Mouse (Mus musculus) G1E-ER4 (cell line): ENCODE data around the gene Ceacam18. TPM values are rescaled to one million over a fixed set of nuclear protein-coding genes. Genes with fewer than 3 reads are reported as not detected.

Experiments
- GATA1 ChIP-seq: IDR thresholded peaks from one replicate; pipeline ENCODE4 v1.8.0; 2012; ENCODE audit warnings: low read length, inconsistent platforms
- polyA plus RNA-seq: library from polyadenylated mRNA; stranded (reverse); fragments of >175 nt; gene quantifications from 2 replicates; pipeline ENCODE4 v1.2.3, GENCODE M21; 2012

Gene Ceacam18
- polyA plus RNA-seq, 1 experiment: not detected

GRCm38 (mm10) chr7:43643046-43643652 lies 8.6 kb downstream of the Ceacam18 start:
- TF ChIP-seq GATA1: no peak

GRCm38 (mm10) chr7:43652683-43653082 lies 18.2 kb downstream of the Ceacam18 start:
- no peak for TF ChIP-seq GATA1

- TF ChIP-seq GATA1: no peak
These were observed 20.0 kb downstream of the Ceacam18 start for GRCm38 (mm10) chr7:43654519-43654918.

- TF ChIP-seq GATA1: no peak
These were observed 21.7 kb downstream of the Ceacam18 start for GRCm38 (mm10) chr7:43656232-43656631.

- no peak for TF ChIP-seq GATA1
These were observed 25.5 kb downstream of the Ceacam18 start, which contains the start of gene Siglece for GRCm38 (mm10) chr7:43660002-43660401. Gene Siglece (minus strand): TSS chr7:43660161.

DNA sequence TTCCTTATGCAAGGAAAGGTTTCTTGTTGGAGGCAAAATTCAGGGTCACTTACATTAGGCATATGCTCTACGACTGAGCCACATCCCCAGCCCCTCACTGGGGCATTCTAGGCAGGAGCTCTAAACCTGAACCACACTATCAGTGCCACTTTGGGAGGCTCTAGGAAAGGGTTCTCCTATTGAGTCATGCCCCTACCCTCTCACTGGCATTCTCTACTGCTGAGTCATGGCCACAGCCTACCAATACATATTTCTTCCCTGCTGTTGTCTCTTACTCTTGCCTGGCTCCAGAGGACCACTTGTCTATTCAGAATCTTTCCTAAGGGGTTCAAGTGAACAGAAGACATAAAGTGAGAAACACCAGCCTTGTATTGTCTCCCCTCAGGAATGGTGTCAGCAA lies 28.3 kb downstream of the Ceacam18 start:
- TF ChIP-seq GATA1: no peak

DNA sequence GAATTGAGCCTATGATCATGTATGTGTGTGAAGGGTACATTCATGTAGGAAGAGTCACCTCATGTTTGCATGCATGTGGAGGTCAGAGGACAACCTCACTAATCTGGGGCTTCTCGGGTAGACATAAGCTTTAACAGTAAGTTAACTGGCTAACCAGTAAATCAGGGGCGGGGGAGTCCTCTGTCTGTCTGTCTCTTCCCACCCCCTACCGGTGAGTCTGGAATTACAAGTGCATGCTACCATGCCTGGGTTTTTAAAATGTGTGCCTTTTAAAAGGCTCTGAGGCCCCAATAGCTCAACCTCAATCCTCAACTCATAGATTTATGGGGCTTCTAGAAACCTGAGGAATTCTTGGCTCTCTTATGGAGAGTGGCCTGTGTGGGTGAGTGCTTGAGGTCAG lies 34.1 kb downstream of the Ceacam18 start:
- no peak for TF ChIP-seq GATA1

GRCm38 (mm10) chr7:43671064-43671808 lies 36.7 kb downstream of the Ceacam18 start:
- TF ChIP-seq GATA1: no peak

GRCm38 (mm10) chr7:43671809-43672580 lies 37.5 kb downstream of the Ceacam18 start, which contains the start of gene Ctu1:
Gene Ctu1 (plus strand): TSS chr7:43672016.
- no peak for TF ChIP-seq GATA1

- TF ChIP-seq GATA1: no peak
These were observed 38.2 kb downstream of the Ceacam18 start for GRCm38 (mm10) chr7:43672581-43673260.

DNA sequence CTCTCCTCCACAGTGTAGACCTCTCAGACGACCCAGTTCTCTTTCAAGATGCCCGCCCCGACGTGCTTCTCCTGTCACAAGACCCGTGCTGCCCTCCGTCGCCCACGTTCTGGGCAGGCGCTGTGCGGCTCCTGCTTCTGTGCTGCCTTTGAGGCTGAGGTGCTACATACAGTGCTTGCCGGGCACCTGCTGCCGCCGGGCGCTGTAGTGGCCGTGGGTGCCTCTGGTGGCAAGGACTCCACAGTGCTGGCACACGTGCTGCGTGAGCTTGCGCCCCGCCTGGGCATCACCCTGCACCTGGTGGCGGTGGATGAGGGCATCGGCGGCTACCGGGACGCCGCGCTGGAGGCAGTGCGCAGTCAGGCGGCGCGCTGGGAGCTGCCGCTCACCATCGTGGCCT lies 40.6 kb downstream of the Ceacam18 start:
- TF ChIP-seq GATA1: no peak

DNA sequence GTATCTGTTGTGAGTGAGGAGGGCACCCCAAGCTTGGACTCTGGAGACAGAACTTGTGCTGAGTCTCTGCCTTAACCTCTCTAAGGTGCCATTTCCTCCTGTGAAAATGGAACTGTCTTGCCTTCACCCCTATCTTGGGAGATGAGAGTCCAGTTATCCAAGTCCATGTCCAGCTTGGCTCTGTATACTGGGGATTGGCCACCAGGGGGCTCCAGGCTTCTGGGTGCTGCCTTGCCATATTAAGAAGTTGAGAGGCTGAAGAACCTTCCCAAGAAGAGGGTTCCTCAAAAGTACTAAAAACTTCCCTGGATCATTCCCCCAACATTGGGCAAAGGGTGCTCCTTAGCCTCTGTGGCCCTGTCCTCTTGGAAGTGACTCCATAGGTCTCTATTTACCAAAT lies 44.0 kb downstream of the Ceacam18 start:
- TF ChIP-seq GATA1: no peak

DNA sequence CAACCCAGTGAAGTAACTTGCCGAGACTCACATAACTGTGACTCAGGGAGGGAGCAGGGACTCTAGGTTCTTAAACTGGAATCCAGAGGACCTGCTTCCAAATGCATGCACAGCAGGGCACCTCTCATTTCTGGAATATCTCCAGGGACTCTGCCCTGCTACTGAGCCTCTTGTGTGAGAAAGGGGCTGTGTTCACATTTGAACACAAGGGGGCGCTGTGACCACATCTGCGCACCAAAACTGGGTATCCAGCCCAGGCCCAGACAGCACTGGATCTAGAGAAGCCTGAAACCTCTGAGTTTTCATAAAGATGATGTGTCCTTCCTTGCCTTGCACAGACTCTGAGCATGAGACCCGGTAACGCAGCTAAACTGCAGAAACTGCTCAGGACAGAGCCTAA lies 46.5 kb downstream of the Ceacam18 start:
- no peak for TF ChIP-seq GATA1

DNA sequence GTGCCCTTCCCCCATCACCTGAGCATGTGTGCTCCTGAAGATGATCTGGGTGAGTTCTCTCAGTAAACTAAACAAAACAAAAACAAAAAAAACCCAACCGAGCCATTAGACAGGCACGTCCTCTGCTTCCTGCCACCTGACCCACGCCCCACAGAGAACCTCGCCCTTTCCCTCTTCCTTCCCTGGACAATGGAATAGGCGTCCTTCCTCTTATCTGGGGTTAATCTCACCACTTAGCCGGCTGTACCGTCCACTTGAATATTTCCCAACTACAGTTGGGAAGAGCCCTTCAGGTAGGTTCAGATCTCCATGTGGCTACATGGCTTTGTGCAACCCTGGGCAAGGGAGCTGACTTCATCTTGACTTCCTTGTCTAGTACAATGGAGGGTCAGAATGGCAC lies 50.6 kb downstream of the Ceacam18 start:
- TF ChIP-seq GATA1: no peak

- no peak for TF ChIP-seq GATA1
These were observed 55.6 kb downstream of the Ceacam18 start, which contains the start of gene Klk14 for GRCm38 (mm10) chr7:43690118-43690517. Gene Klk14 (plus strand): TSS chr7:43690418.

Other genes with a start within 250 kb of the Ceacam18 start
- not detected in 2 replicates for gene Siglecg, start 226.5 kb upstream of the Ceacam18 start, polyA plus RNA-seq
- gene Lim2, start 207.0 kb upstream of the Ceacam18 start, polyA plus RNA-seq: 0.04 and 0.06 TPM in 2 replicates
- gene Nkg7, start 197.6 kb upstream of the Ceacam18 start, polyA plus RNA-seq: not detected in 2 replicates
- gene Cldnd2, start 193.9 kb upstream of the Ceacam18 start, polyA plus RNA-seq: not detected in 2 replicates
- 117 and 170 TPM in 2 replicates for gene Etfb, start 190.6 kb upstream of the Ceacam18 start, polyA plus RNA-seq
- gene Gm45233, start 190.6 kb upstream of the Ceacam18 start, polyA plus RNA-seq: 0.21 TPM in 1 of 2 replicates, not detected in the other
- gene Vsig10l, start 171.6 kb upstream of the Ceacam18 start, polyA plus RNA-seq: 0.40 and 0.44 TPM in 2 replicates
- not detected in 2 replicates for gene Iglon5, start 144.6 kb upstream of the Ceacam18 start, polyA plus RNA-seq
- gene 4931406B18Rik, start 128.8 kb upstream of the Ceacam18 start, polyA plus RNA-seq: not detected in 2 replicates
- gene Cd33, start 90.3 kb upstream of the Ceacam18 start, polyA plus RNA-seq: not detected in 2 replicates
- gene Zfp658, start 72.5 kb upstream of the Ceacam18 start, polyA plus RNA-seq: 0.09 and 0.15 TPM in 2 replicates
- gene Zfp719, start 55.1 kb upstream of the Ceacam18 start, polyA plus RNA-seq: 0.09 and 0.12 TPM in 2 replicates
- not detected in 2 replicates for gene Zfp819, start 27.5 kb upstream of the Ceacam18 start, polyA plus RNA-seq
- not detected in 2 replicates for gene Siglece, start 25.5 kb downstream of the Ceacam18 start, polyA plus RNA-seq
- 25.2 and 33.9 TPM in 2 replicates for gene Ctu1, start 37.3 kb downstream of the Ceacam18 start, polyA plus RNA-seq
- gene Klk14, start 55.7 kb downstream of the Ceacam18 start, polyA plus RNA-seq: not detected in 2 replicates
- not detected in 2 replicates for gene Klk13, start 77.9 kb downstream of the Ceacam18 start, polyA plus RNA-seq
- gene Klk12, start 134.2 kb downstream of the Ceacam18 start, polyA plus RNA-seq: not detected in 2 replicates
- not detected in 2 replicates for gene Klk11, start 139.9 kb downstream of the Ceacam18 start, polyA plus RNA-seq
- not detected in 2 replicates for gene Klk10, start 146.3 kb downstream of the Ceacam18 start, polyA plus RNA-seq
- not detected in 2 replicates for gene Klk9, start 157.2 kb downstream of the Ceacam18 start, polyA plus RNA-seq
- not detected in 2 replicates for gene Klk8, start 162.9 kb downstream of the Ceacam18 start, polyA plus RNA-seq
- not detected in 2 replicates for gene Klk7, start 176.6 kb downstream of the Ceacam18 start, polyA plus RNA-seq
- not detected in 2 replicates for gene Klk6, start 189.8 kb downstream of the Ceacam18 start, polyA plus RNA-seq
- gene Klk5, start 207.3 kb downstream of the Ceacam18 start, polyA plus RNA-seq: not detected in 2 replicates
- gene Klk4, start 246.5 kb downstream of the Ceacam18 start, polyA plus RNA-seq: not detected in 2 replicates